Mouse (Mus musculus) midbrain, embryonic 15.5 days (tissue): ENCODE results near the gene Htra2. TPM values are rescaled to one million over a fixed set of nuclear protein-coding genes. Genes with fewer than 3 reads are reported as not detected.
A peak's percentile ranks its signal among the peaks of the same experiment; 100 is the strongest.

Experiments
- ATAC-seq: fragments of 200-750 bp; cut with Nextera tagmentation; replicated peaks from 2 replicates; pipeline ENCODE4 v1.8.0; 2017; ENCODE audit warnings: moderate TSS enrichment
- H3K27ac ChIP-seq: fragments of 300-500 bp; sonication (generic); 2 replicates; pipeline ENCODE4 v1.5.1; 2015; ENCODE audit warnings: mild to moderate bottlenecking, inconsistent platforms
- H3K27me3 ChIP-seq: fragments of 300-500 bp; sonication (generic); replicated peaks from 2 replicates; pipeline ENCODE4 v1.6.1; 2015; ENCODE audit warnings: inconsistent platforms
- H3K36me3 ChIP-seq: fragments of 300-500 bp; sonication (generic); replicated peaks from 2 replicates; pipeline ENCODE4 v1.6.1; 2015; ENCODE audit warnings: inconsistent platforms
- H3K4me1 ChIP-seq: fragments of 300-500 bp; sonication (generic); 2 replicates; pipeline ENCODE4 v1.6.1; 2015; ENCODE audit warnings: inconsistent platforms
- H3K4me2 ChIP-seq: fragments of 300-500 bp; sonication (generic); 2 replicates; pipeline ENCODE4 v1.6.1; 2015; ENCODE audit warnings: inconsistent platforms, mild to moderate bottlenecking, moderate library complexity
- H3K4me3 ChIP-seq: fragments of 300-500 bp; sonication (generic); 2 replicates; pipeline ENCODE4 v1.5.1; 2015; ENCODE audit warnings: mild to moderate bottlenecking, inconsistent platforms
- H3K9ac ChIP-seq: fragments of 300-500 bp; sonication (generic); 2 replicates; pipeline ENCODE4 v1.6.1; 2015; ENCODE audit warnings: mild to moderate bottlenecking, inconsistent platforms
- H3K9me3 ChIP-seq: fragments of 300-500 bp; sonication (generic); 2 replicates; pipeline ENCODE4 v1.6.1; 2016; ENCODE audit warnings: inconsistent platforms
- WGBS: fragments of 180-500 bp; shearing (Covaris S2); methylation state at CpG from one replicate; pipeline ENCODE4 v1.1.7; 2015; ENCODE audit warnings: mixed read lengths; 5-methylcytosine and 5-hydroxymethylcytosine counted together
- polyA plus RNA-seq: library from polyadenylated mRNA; unstranded; fragments of >200 nt; fragmentation: Nextera tagmentation; extraction: Ambion mirVana; gene quantifications from 2 replicates; pipeline ENCODE4 v1.2.1, GENCODE M21; 2015

Gene Htra2
- polyA plus RNA-seq = 79.0 and 81.2 TPM in 2 replicates

- H3K27ac ChIP-seq = peak within 1 kb of the TSS; percentile 84
- H3K36me3 ChIP-seq = peaks cover 4% of the 10 kb centered on the region; the same call in 1 of the 2 replicates
- peak within 1 kb of the TSS; percentile 82 for H3K4me2 ChIP-seq
- H3K4me3 ChIP-seq = peak within 1 kb of the TSS; percentile 53
- H3K27me3 ChIP-seq = no peaks in the 10 kb centered on the region; the same call in 1 of the 2 replicates
- H3K9ac ChIP-seq = peak within 1 kb of the TSS; percentile 78
- H3K4me1 ChIP-seq = peaks cover 32% of the 10 kb centered on the region
- no peaks in the 10 kb centered on the region for H3K9me3 ChIP-seq
- peak; percentile 62 for ATAC-seq
- under 1% methylated on average over 50 of the region's 50 CpGs for WGBS
These were observed at the start of gene Htra2 for GRCm38 (mm10) chr6:83054871-83055431. Gene Htra2 (minus strand): TSS chr6:83055273.

DNA sequence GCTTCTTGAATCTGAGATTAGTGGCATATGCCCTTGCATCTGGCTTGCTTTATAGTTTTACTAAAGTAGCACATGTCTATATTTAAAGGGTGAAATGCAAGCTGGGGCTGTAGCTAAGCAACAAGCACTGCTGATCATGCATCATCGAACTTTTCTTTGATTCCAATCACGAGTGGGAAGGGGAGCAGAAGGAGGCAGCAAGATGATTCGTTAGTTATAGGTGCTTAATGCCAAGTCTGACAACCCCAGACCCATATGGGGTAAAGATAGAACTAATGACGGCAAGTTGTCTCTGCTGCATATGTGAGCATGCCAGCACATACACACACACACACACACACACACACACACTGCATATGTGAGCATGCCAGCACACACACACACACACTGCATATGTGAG, 49.1 kb upstream of the Htra2 start:
- Histone ChIP-seq H3K27me3 (no peaks in the 10 kb centered on the region), H3K36me3 (0 out of 2 replicates have a peak, but pooled peaks cover 2% of the 10 kb centered on the region), H3K9me3 (no peaks in the 10 kb centered on the region), H3K9ac (no peak overlapping the region), H3K4me1 (peaks cover 34% of the 10 kb centered on the region), H3K4me3 (no peak overlapping the region), H3K4me2 (no peak overlapping the region), H3K27ac (no peak overlapping the region)
- WGBS = 73% methylated on average over 4 of the region's 4 CpGs
- no peak for ATAC-seq

DNA sequence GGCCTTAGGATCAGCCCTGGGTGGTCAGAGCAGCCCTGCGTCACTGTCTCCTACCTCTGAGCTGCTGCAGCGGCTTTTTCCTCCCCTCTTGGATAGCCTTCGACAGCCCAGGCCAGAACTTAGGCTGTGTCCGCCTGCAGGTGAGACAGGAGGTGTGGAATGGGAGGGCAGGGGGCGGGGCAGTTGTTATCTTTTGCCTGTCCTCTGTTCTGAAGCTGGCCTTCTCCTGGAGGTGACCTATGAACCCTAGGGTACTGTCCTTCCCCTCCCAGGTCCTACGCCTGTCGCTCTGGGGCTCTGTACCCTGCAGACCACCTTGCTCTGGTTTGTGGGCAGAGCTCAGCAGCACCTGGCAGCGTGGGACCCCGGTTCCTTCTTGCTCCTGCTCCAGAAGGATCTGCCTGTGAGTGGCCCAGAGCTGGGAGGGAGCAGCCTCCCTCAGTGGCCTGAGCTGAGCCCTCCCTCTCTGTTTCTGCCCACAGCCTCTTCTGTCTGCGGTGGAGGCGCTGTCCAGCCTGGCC, 48.1 kb upstream of the Htra2 start:
- WGBS = 43% methylated on average over 11 of the region's 11 CpGs
- H3K4me1 ChIP-seq = peaks cover 29% of the 10 kb centered on the region
- no peak overlapping the region for H3K27ac ChIP-seq
- H3K27me3 ChIP-seq = no peaks in the 10 kb centered on the region
- no peaks in the 10 kb centered on the region for H3K9me3 ChIP-seq
- peak overlapping the region; percentile 69 for H3K4me3 ChIP-seq
- H3K36me3 ChIP-seq = 0 out of 2 replicates have a peak, but pooled peaks cover 2% of the 10 kb centered on the region
- H3K9ac ChIP-seq = peak overlapping the region; percentile 70; the same call in 1 of the 2 replicates
- H3K4me2 ChIP-seq = peak overlapping the region; percentile 93
- ATAC-seq = no peak

GRCm38 (mm10) chr6:83101688-83102556, 46.8 kb upstream of the Htra2 start:
- Histone ChIP-seq H3K9ac (peak overlapping the region; percentile 70), H3K4me1 (peaks cover 21% of the 10 kb centered on the region), H3K27ac (peak overlapping the region; percentile 88), H3K4me3 (peak overlapping the region; percentile 69), H3K4me2 (peak overlapping the region; percentile 93), H3K9me3 (no peaks in the 10 kb centered on the region), H3K27me3 (no peaks in the 10 kb centered on the region), H3K36me3 (0 out of 2 replicates have a peak, but pooled peaks cover 2% of the 10 kb centered on the region)
- WGBS = under 1% methylated on average over 64 of the region's 74 CpGs
- peak; percentile 82 for ATAC-seq

DNA sequence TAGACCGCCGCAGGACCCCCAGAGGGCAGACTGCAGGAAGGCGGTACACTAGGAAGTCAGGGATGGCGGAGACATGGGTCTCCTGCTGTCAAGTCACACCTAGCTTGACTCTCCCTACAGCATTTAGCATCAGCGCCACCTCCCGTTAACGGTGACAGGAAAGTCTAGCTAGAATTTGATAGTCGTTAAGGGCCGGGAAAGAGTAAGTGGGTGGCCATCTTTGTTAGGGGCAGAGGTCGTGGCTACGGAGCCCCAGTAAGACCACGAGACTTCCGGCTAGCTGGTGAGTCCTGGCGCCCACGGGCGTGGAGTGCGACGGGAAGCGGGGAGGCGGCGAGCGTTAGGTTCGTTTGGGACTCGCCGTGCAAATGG, 46.2 kb upstream of the Htra2 start, which contains the start of the genes Ccdc142 and Gm42688:
TSS of gene Ccdc142 (plus strand) at position 286 of the 372 bp plus-strand sequence.
TSS of gene Gm42688 (plus strand) at position 302 of the 372 bp plus-strand sequence.
- Histone ChIP-seq H3K27me3 (no peaks in the 10 kb centered on the region), H3K36me3 (0 out of 2 replicates have a peak, but pooled peaks cover 2% of the 10 kb centered on the region), H3K4me2 (peak within 1 kb of the TSS; percentile 93), H3K9me3 (no peaks in the 10 kb centered on the region), H3K9ac (peak within 1 kb of the TSS; percentile 70), H3K4me1 (peaks cover 21% of the 10 kb centered on the region), H3K27ac (peak within 1 kb of the TSS; percentile 88), H3K4me3 (peak within 1 kb of the TSS; percentile 69)
- ATAC-seq = peak; percentile 92
- under 1% methylated on average over 25 of the region's 25 CpGs for WGBS

- ATAC-seq = no peak
- no peaks in the 10 kb centered on the region for H3K9me3 ChIP-seq
- H3K36me3 ChIP-seq = no peaks in the 10 kb centered on the region
- WGBS = 71% methylated on average over 2 of the region's 2 CpGs
- H3K9ac ChIP-seq = no peak overlapping the region
- no peak overlapping the region for H3K4me2 ChIP-seq
- H3K4me3 ChIP-seq = no peak overlapping the region
- H3K27ac ChIP-seq = no peak overlapping the region
- no peaks in the 10 kb centered on the region; the same call in 1 of the 2 replicates for H3K27me3 ChIP-seq
- peaks cover 18% of the 10 kb centered on the region for H3K4me1 ChIP-seq
These were observed 43.3 kb upstream of the Htra2 start for GRCm38 (mm10) chr6:83098411-83098810.

GRCm38 (mm10) chr6:83095968-83096367, 40.9 kb upstream of the Htra2 start:
- no peak overlapping the region for H3K9ac ChIP-seq
- no peaks in the 10 kb centered on the region for H3K9me3 ChIP-seq
- H3K27me3 ChIP-seq = peaks cover 8% of the 10 kb centered on the region
- 39% methylated on average over 6 of the region's 6 CpGs for WGBS
- no peak overlapping the region for H3K4me2 ChIP-seq
- no peak overlapping the region for H3K27ac ChIP-seq
- H3K4me1 ChIP-seq = peaks cover 3% of the 10 kb centered on the region; the same call in 1 of the 2 replicates
- H3K4me3 ChIP-seq = no peak overlapping the region
- no peak for ATAC-seq
- H3K36me3 ChIP-seq = no peaks in the 10 kb centered on the region

GRCm38 (mm10) chr6:83092416-83093127, 37.5 kb upstream of the Htra2 start:
- Histone ChIP-seq H3K27me3 (peaks cover 40% of the 10 kb centered on the region), H3K9me3 (no peaks in the 10 kb centered on the region)

DNA sequence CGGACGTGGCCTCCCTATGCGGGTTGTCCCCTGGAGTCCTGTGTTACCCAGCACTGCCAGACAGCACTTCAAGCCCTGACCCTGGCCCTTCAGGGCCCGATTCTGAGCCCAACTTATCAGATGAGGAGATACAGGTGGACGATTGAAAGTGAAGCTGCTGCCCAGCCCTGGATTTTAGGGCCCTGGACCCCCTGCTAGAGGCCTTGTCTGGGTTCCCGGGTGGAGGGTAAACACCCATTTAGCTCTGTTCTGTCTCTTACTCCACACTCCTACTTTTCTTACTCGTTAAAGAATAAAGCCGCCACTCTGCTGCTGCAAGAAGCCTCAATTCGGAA, 32.8 kb upstream of the Htra2 start:
- Histone ChIP-seq H3K27me3 (peaks cover 83% of the 10 kb centered on the region), H3K9ac (no peak overlapping the region), H3K4me3 (0 out of 2 replicates have a peak overlapping the region, but pooled peaks have one; percentile 1), H3K27ac (no peak overlapping the region), H3K9me3 (no peaks in the 10 kb centered on the region), H3K36me3 (no peaks in the 10 kb centered on the region), H3K4me1 (peaks cover 14% of the 10 kb centered on the region; the same call in 1 of the 2 replicates), H3K4me2 (no peak overlapping the region; the same call in 1 of the 2 replicates)
- no peak for ATAC-seq
- 4% methylated on average over 9 of the region's 9 CpGs for WGBS

More at GRCm38 (mm10) chr6:83092416-83093127, 37.5 kb upstream of the Htra2 start:
- Histone ChIP-seq H3K36me3 (no peaks in the 10 kb centered on the region), H3K4me2 (no peak overlapping the region), H3K4me3 (no peak overlapping the region), H3K9ac (no peak overlapping the region), H3K27ac (no peak overlapping the region), H3K4me1 (peaks cover 2% of the 10 kb centered on the region; the same call in 1 of the 2 replicates)
- ATAC-seq = no peak
- whole genome bisulfite sequencing = 45% methylated on average over 6 of the region's 6 CpGs

DNA sequence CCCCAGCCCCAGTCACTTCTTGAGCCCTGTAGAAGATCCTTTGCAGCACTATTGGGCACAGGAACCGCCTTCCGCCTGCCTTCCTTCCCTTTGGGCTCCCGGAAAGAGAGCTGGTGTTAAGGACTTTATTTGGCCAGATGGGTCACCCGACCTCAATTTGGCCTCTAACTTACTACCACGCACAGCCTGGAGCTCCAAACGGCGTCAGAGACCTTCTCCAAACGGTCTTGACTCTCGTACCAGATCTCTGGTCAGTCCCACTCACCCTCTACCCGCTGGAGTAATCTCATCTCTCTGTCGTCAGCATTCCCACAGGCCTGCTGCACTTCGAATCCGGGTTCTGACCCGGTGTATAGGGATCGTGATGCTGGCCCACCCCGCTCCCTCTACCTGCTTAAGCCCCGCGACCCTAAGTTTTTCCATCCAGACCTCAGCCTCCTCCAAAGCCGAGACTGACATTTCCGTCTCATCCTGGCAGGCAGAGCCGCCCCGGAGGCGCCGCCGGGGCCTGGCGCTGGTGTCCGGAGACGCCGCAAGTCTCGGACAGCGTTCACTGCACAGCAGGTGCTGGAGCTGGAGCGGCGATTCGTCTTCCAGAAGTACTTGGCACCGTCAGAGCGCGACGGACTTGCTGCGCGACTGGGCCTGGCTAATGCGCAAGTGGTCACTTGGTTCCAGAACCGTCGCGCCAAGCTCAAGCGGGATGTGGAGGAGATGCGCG, 32.3 kb upstream of the Htra2 start:
- no peak overlapping the region for H3K27ac ChIP-seq
- 1% methylated on average over 47 of the region's 47 CpGs for WGBS
- ATAC-seq = no peak
- H3K4me3 ChIP-seq = 0 out of 2 replicates have a peak overlapping the region, but pooled peaks have one; percentile 1
- H3K27me3 ChIP-seq = peaks cover 84% of the 10 kb centered on the region
- no peak overlapping the region for H3K9ac ChIP-seq
- no peaks in the 10 kb centered on the region for H3K36me3 ChIP-seq
- no peaks in the 10 kb centered on the region for H3K9me3 ChIP-seq
- peak overlapping the region; percentile 13; the same call in 1 of the 2 replicates for H3K4me2 ChIP-seq
- H3K4me1 ChIP-seq = peaks cover 14% of the 10 kb centered on the region; the same call in 1 of the 2 replicates
